Mouse (Mus musculus) spleen, embryonic (tissue): Measurements from ENCODE around the gene Slc8b1.

Source experiments
- CTCF ChIA-PET: fragments of 350-600 bp; sonication (Branson Sonifier 250); formaldehyde crosslinking; loops from one replicate; lab custom pipeline; 2022; lab: Charles Lee

Slc8b1 gene

GRCm38 (mm10) chr5:120566101-120566500 lies 55.1 kb downstream of the Slc8b1 start:
- CTCF ChIA-PET = no interaction called here

DNA sequence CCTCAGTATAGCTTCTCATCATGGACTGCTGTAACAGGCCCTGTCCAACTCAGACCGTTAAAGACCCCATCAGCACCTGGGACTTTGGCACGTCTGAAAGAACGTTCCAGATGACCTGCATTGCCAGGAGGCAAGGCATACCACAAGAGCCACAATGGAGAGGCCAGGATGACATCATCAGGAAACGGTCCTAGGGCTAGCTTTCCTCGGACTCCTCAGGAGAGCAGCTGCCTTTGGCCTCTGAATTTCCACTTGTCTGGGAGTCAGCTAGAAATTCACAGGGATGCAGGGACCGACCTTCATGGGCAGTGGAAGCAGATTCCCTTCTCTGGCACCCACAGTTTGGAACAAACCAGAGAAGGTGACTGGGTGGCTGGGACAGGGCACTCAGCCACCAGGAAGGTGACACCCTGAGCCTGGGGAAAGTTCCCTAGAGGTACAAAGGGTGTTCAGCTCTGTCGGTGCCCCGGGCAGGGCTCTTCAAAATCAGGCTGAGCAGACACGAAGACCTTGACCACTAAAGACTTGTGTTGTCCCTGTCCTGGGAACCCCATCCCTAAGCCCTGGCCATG lies 55.8 kb downstream of the Slc8b1 start:
- CTCF ChIA-PET = no interaction called here

DNA sequence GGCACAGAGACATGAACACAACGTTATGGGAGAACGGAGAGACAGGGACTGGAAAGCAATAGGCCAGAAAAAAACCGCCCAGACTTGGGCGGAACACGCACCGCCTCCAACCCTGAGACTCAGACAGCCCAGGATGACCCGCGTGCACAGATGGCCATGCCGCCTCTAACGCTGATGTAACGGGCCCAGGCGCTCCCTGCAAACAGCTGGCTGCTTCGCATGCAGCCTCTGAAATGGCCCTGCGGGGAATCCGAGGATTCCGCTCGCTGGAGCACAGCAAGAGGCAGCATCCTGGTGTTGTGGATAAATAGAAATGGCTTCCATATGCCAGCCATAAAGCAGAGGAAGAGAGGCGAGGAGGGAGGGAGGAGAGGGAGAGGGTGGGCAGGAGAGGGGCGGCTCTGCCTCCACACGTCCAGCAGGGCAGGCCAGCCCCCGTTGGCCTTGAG lies 56.3 kb downstream of the Slc8b1 start:
- CTCF ChIA-PET = no interaction called here

GRCm38 (mm10) chr5:120567761-120568211 lies 56.8 kb downstream of the Slc8b1 start:
- CTCF ChIA-PET = no interaction called here

GRCm38 (mm10) chr5:120568336-120568768 lies 57.4 kb downstream of the Slc8b1 start:
- CTCF ChIA-PET = no interaction called here

GRCm38 (mm10) chr5:120568964-120569363 lies 58.0 kb downstream of the Slc8b1 start:
- CTCF ChIA-PET = no interaction called here

DNA sequence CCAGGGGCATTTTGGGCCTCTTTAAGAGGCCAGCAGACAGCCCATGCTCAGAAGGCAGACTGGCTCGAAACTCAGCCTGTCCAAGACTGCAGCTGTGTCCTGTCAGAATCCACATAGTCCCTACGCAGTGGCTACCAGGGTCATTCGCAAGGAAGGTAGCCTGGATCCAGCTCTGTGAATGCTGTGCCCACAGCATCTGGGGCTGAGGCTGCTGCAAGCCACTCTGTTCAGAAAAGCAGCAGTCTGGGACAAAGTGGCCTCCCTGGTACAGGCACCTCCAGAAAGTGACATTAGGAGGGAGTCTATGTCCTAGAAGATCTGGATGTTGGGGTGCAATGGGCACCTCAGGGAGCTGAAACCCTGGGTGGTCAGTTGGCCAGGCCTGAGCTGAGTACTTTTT lies 58.8 kb downstream of the Slc8b1 start:
- CTCF ChIA-PET = interaction anchor here (0.6 kb wide), 1 partner anchor 64 kb away, joined by 4 read pairs; no protein-coding TSS in a partner anchor

- CTCF ChIA-PET = interaction anchor here (0.6 kb wide), 1 partner anchor 65 kb away, joined by 4 read pairs; no protein-coding TSS in a partner anchor
Measured at GRCm38 (mm10) chr5:120570289-120570897, 59.4 kb downstream of the Slc8b1 start.

DNA sequence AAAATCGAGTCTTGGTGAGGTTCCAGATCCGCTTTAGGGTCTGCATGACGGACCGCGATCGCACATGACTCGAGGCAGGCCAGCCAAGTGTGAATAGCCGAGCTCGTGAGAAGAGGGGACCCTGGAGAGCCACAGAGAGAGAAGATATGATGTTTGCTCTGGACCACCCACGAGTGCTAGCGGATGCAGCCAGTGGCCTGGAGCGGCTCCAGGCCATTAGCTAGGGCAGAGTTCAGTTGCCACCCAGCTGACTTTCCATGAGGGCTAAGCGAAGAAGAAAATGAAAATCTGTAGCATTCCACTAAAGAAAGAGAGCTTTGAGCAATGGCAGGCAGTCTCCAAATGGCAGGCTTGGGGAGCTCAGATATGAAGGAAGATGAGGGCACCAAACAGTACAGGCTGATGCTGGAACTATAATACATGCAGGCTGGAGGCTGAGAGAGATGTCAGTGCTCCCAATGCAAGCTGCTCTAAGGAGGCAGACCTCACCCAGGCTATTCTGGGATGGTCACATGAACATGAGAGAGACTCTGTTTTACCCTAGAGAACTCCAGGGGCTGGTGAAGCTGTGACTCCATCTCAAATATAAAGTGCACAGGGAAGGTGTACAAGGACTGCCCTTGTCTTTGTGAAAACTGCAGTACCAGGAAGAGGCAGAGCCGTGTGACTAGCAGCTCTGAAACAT lies 60.2 kb downstream of the Slc8b1 start:
- CTCF ChIA-PET = no interaction called here

DNA sequence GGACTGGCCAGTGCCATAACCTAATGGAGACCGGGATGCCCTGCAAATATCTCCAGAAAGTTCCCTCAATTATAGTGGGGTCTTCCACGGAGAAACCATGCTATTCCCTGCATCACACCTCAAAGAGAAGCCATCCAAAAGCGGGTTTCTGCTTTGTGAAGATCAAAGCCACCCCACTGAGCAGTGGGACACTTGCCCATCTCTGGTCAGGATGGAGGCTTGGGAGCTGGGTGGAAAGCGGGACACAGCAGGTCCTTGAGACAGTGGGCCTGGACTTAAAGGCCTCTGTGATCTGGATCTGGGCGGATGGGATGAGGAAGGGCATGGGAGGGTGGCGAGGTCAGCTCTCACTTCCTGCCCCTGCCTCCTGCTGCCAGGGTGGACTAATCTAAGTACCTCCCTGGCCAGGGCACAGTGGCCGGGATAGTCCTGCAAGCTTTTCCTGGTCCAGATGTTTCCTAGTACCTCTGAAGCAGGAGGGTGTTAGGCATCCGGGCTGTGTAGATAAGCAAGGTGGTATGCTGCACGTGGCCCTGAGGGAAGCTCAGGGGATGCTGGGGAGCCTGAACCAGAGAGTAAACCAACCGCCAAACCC lies 63.6 kb downstream of the Slc8b1 start:
- CTCF ChIA-PET = interaction anchor here (0.6 to 1.4 kb wide), 2 partner anchors 48 to 175 kb away, joined by 4 to 8 read pairs; partner anchors contain the start of gene Oas2

DNA sequence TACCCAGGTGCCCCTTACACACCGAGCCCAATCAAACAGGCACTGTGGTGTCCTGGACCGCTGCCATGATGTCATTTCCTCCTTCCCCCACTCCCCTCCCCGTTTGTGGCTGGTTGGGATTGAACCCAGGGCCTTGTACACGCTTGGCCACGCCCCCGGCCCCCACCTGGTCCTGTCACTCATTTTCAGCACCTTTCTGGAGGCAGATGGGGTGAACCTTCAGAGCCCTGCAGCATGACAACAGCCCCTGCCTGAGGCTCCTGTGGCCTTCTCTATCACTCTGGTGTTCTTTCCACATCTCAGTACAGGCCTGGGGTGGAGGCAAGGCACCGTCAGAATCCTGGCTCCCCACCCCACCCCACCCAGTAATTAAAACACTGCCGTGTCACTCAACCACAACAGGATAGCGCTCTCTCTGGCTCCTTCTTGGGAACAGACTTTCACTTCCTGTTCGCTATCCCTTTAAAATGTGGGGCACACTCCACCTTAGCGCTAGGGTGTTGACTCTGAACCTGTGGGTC lies 65.9 kb downstream of the Slc8b1 start:
- CTCF ChIA-PET = interaction anchor here (0.8 kb wide), 1 partner anchor 36 kb away, joined by 3 read pairs; no protein-coding TSS in a partner anchor

GRCm38 (mm10) chr5:120577935-120578441 lies 67.0 kb downstream of the Slc8b1 start:
- CTCF ChIA-PET = interaction anchor here (0.5 to 0.8 kb wide), 3 partner anchors 37 to 372 kb away, joined by 3 to 8 read pairs (median 3); no protein-coding TSS in a partner anchor

DNA sequence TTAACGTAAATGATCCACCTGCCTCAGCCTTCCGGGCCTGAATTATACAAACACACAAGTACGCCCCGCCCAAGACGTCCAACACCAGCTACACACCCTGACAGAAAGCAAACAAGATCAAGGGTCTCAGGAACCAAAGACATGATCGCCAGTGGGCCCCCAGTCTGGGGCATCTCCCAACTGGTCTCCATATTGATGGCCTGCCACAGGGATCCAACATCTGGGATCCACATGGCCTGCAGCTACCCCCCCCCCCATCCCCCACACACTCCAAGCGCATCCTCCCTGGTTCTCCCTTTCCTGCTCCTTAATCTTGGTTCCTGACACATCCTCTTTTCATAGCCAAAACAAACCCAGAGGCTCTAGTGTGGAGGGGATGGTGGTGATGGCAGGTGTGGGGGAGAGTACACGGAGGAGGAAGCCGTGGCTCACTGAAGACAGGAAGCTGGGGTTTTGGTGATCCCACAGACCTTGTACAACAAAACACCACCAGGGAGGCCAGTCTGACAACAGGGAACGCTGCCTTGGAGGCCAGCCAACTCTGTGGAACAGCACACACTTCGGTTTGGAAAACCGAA lies 67.6 kb downstream of the Slc8b1 start:
- CTCF ChIA-PET = interaction anchor here (0.5 to 1.5 kb wide), 4 partner anchors 9 to 373 kb away, joined by 3 to 8 read pairs (median 4); partner anchors contain the start of genes Iqcd and Tpcn1

GRCm38 (mm10) chr5:120579211-120579897 lies 68.4 kb downstream of the Slc8b1 start:
- CTCF ChIA-PET = interaction anchor here (0.6 to 1.5 kb wide), 3 partner anchors 9 to 26 kb away, joined by 3 to 6 read pairs (median 3); partner anchors contain the start of genes Iqcd and Tpcn1

- CTCF ChIA-PET = interaction anchor here (0.6 to 1.5 kb wide), 3 partner anchors 8 to 18 kb away, joined by 3 to 6 read pairs (median 4); partner anchors contain the start of genes Iqcd and Tpcn1
Measured at GRCm38 (mm10) chr5:120579898-120580626, 69.1 kb downstream of the Slc8b1 start.

DNA sequence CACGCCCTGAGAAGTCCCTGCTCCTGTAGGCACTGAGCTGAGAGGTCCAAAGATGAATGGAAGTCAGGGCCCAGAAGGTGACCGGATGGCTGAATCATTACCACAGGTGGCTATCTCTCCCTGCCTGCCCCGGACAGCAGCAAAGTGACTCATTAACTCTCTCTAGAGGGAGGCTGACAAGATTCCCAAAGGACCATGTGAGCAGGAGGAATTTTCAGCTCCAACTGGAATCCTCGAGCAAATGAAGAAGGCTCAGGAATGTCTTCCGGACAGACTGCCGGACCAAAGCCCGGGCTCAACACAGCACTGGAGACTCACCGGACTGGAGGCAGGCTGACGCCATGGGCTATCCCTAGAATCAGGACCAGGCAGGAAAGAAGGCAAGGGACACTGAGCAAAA lies 71.0 kb downstream of the Slc8b1 start:
- CTCF ChIA-PET = interaction anchor here (0.7 to 1.1 kb wide), 2 partner anchors 24 to 547 kb away, joined by 3 read pairs; no protein-coding TSS in a partner anchor

GRCm38 (mm10) chr5:120583511-120583910 lies 72.5 kb downstream of the Slc8b1 start:
- CTCF ChIA-PET = interaction anchor here (1.3 kb wide), 1 partner anchor 22 kb away, joined by 3 read pairs; no protein-coding TSS in a partner anchor
